Mouse (Mus musculus) thymus, postnatal 0 days (tissue): Measurements from ENCODE around the gene Fbxl2. TPM values are rescaled to one million over a fixed set of nuclear protein-coding genes. Genes with fewer than 3 reads are reported as not detected.
A peak's percentile ranks its signal among the peaks of the same experiment; 100 is the strongest.

Source experiments
- DNase-seq: peaks from one replicate; pipeline ENCODE4 v3.0.0-alpha.2; 2015; ENCODE audit warnings: low spot score
- polyA plus RNA-seq: library from polyadenylated mRNA; unstranded; fragments of >200 nt; fragmentation: Nextera tagmentation; extraction: Ambion mirVana; gene quantifications from 2 replicates; pipeline ENCODE4 v1.2.1, GENCODE M21; 2015

Fbxl2 gene
- polyA plus RNA-seq, 1 experiment from 2014 or later, result 2.1 TPM

GRCm38 (mm10) chr9:114019012-114019762 is 26.8 kb downstream of the Fbxl2 start:
- DNase-seq, result no peak

DNA sequence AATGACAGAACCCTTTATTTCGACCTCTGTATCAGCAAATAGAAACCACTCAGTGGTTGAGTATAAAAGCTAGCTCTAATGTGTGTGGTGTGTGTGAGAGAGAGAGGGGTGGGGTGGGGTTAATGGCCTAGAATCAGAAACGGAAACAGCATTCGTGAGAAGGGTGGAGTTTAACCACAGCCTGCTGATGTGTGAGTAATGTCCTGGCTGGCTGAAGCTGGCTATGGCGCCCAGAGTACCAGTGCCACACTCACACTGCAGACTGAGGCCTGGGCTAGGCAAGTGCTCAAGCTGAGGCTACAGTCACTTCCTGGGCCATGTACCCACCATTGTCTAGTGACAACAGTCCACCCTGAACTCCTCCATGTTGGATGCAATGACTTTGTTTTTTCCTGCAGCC is 29.6 kb downstream of the Fbxl2 start:
- DNase-seq, result no peak

- no peak for DNase-seq
Observed at GRCm38 (mm10) chr9:114015724-114016123, 30.3 kb downstream of the Fbxl2 start.

DNA sequence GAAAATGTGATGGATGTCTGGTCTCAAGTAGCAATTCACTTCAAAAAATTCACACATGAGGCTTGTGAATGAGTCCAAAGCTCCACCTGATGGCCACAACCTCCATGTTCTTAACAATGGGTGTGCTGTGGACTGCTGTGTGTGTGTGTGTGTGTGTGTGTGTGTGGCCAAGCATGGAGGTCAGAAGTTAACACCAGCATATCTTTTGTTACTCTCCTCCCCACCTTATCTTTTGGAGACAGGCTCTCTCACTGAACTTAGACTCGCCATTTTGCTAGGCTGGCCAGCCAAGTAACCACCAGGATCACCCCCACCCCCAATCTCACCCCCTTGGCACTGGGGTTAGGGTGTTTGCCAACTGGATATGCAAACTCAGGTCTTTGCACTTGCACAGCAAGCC is 32.0 kb downstream of the Fbxl2 start:
- no peak for DNase-seq

GRCm38 (mm10) chr9:114011203-114011602 is 34.8 kb downstream of the Fbxl2 start:
- DNase-seq, result no peak

- no peak for DNase-seq
Observed at GRCm38 (mm10) chr9:114009526-114009925, 36.5 kb downstream of the Fbxl2 start.

- DNase-seq, result no peak
Observed at GRCm38 (mm10) chr9:114007850-114008350, 38.1 kb downstream of the Fbxl2 start.

GRCm38 (mm10) chr9:114006801-114007200 is 39.2 kb downstream of the Fbxl2 start:
- DNase-seq, result no peak

DNA sequence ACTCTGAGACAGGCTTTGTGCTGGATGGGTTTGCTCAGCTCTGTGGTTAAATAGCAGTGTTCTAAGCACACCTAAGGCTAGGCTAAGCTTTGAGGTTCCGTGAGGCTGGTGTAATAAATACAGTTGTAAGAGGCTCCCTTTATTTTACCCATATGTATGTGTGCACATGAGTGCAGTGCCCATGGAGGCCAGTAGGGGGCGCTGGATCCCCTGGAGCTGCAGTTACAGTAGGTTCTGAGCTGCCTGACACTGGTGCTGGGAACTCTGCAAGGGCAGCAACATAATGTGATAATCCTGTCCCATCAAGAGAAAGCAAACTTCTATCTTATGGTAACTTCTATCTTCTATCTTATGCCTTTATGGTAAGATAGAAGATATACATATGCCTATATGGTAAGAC is 47.7 kb downstream of the Fbxl2 start:
- DNase-seq, result no peak

DNA sequence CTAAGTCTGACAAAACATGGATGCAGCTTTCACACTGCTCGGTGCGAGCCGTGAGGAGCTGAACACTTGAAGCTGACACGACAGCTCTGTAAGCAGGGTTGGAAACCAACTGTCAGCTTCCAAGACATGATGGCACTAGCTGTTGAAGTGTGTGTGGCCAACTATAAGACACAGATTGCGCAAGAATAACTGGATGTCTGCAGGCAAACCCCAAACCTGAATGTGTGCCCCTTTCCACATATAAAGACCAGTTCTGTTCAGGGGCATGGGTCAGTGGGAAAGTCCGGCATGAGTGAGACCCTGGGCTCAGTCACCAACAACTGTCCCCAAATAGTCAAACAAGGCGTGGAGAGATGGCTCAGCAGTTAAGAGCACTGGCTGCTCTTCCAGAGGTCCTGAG is 53.2 kb downstream of the Fbxl2 start:
- no peak for DNase-seq

GRCm38 (mm10) chr9:113990547-113991248 is 55.3 kb downstream of the Fbxl2 start:
- DNase-seq, result peak; percentile 81

DNA sequence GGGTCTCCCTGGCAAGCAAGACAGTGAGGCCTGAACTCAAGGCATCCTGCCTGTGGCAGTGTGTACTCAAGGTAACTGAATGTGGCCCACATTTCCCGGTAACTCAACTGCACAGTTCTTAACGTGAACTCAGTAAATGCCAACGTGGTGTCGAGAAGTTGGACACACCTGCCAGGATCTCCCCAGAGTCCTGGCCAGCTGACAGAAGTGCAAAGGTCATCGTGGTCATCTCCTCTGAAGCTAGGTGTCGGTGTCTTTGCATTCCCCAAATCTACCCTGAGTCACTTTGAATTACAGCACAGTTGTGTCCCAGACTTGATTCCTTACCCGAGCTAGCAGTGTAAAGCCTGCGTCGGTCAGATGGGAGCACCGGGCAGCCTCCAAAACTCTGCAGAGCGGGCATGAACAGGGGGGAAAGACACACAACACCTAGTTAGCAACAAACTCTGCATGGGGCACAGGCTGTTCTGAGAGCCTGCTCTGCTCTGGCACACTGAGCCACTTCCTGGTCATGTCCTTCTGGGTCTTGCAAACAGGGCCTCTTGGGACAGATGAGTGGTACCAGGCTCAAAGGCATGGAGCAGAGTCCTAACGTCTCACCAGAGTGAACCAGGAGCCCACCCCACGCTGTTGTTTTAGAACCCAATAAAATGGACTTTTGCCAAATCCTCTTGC is 60.9 kb downstream of the Fbxl2 start:
- DNase-seq, result no peak

DNA sequence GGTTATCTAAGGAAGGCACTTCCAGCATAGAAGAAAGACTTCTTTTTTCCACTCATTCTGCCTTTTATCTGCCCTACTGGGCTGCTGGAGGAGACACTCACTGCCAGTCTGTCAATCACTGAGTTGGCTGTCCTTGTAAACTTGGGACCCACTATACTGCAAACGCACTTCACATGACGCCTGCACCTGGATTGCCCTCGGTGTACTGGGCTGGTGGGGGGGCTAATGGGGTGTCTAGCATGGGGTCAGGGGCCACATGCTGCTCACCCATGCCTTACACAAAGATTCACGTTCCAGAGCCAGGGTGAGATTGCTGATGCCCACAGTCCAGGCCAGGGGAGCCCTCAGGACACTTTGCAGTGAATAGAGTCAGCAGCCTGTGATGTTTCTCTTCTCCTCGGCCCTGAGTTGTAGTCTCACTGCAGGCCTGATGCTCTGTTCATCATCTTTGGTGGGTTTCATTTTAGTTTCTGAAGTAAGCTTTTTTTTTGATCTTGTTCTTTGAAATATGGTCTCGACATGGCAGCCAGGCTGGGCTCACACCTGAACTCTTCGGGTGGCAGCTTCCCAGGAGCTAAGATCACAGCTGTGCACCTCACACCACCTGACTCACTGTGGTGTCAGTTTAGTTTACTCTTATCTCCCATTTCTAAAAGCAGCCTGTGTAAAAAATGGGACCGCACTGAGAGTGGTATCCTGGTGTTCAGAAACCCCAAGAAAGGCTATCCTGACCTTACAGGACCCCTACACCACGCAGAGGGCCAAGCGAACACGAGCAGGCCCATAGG is 62.9 kb downstream of the Fbxl2 start:
- peak; percentile 74 for DNase-seq

DNA sequence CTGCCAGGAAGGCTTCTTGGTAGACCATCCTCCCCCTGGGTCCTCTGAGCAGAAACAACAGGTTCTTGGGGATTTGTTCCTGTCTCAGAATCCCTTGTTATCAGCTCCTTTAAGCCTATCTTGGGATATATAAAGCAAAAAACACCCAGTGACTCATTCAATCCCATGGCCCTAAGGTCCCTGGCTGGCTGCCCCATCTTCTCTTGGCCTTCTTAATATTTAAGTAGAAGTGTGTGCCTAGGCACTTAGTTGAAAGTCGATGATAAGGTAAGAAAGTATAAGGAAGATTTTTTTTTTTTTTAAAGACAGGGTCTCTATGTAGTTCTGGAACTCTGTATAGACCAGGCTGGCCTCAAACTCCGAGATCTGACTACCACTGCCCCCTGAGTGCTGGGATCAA is 63.5 kb downstream of the Fbxl2 start:
- no peak for DNase-seq

- DNase-seq, result no peak
Observed at GRCm38 (mm10) chr9:113981099-113981880, 64.7 kb downstream of the Fbxl2 start.

- no peak for DNase-seq
Observed at GRCm38 (mm10) chr9:113979356-113979755, 66.6 kb downstream of the Fbxl2 start.

DNA sequence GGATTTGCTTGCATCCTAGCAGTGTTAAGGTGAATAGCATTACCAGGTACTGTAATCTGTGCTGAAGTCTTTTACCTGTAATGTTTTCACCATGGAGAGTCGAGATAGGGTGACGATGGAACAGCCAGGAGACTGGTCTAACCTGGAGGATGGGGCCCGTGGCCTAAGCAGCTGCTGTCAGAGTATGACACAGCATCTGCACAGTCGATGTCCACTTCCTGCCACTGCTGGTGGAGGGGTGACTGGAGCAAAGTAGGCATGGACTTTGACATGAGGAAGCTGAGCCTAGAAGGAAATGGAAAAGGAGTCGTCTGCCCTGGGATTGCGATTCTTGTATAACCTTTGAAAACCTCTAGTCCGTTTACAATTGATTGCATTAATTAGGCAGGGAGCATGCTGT is 67.3 kb downstream of the Fbxl2 start:
- DNase-seq, result no peak

GRCm38 (mm10) chr9:113977225-113977840 is 68.7 kb downstream of the Fbxl2 start:
- no peak for DNase-seq

GRCm38 (mm10) chr9:113976264-113976663 is 69.7 kb downstream of the Fbxl2 start:
- DNase-seq, result no peak

- DNase-seq, result no peak
Observed at GRCm38 (mm10) chr9:113975442-113975841, 70.5 kb downstream of the Fbxl2 start.
